Mouse (Mus musculus): ENCODE measurements around the gene Gcm1.

GRCm38 (mm10) chr9:78070496-78070895, 18.8 kb downstream of the Gcm1 start:
- TF ChIP-seq CTCF (IDR thresholded peaks at IDR 0.05; ENCODE audit: low read depth) (no peak), EP300 (IDR thresholded peaks at IDR 0.05; ENCODE audit: low read depth) (no peak)

All from liver, embryonic 14.5 days (tissue).